Mouse (Mus musculus): ENCODE data around the gene Hivep2.

Gene Hivep2

GRCm38 (mm10) chr10:14144840-14145239 is 179.0 kb downstream of the Hivep2 start:
- DNase-seq (ENCODE audit: low spot score in 2 of 2), result no peak

GRCm38 (mm10) chr10:14164829-14165228 is 199.0 kb downstream of the Hivep2 start:
- DNase-seq (ENCODE audit: low spot score in 2 of 2), result no peak

- DNase-seq (ENCODE audit: low spot score in 2 of 2), result no peak
Measured at GRCm38 (mm10) chr10:14168197-14168844, 202.4 kb downstream of the Hivep2 start.

GRCm38 (mm10) chr10:14168869-14169566 is 203.1 kb downstream of the Hivep2 start:
- DNase-seq (ENCODE audit: low spot score in 2 of 2), result no peak

- DNase-seq (ENCODE audit: low spot score in 2 of 2), result no peak
Measured at GRCm38 (mm10) chr10:14174124-14174523, 208.2 kb downstream of the Hivep2 start.

GRCm38 (mm10) chr10:14179424-14180339 is 213.8 kb downstream of the Hivep2 start:
- DNase-seq (ENCODE audit: low spot score in 2 of 2), result no peak

- peak in 1 of 2 experiments; percentile 4 for DNase-seq (ENCODE audit: low spot score in 2 of 2)
Measured at GRCm38 (mm10) chr10:14186352-14186976, 220.6 kb downstream of the Hivep2 start.

GRCm38 (mm10) chr10:14189050-14189449 is 223.2 kb downstream of the Hivep2 start:
- no peak for DNase-seq (ENCODE audit: low spot score in 2 of 2)

GRCm38 (mm10) chr10:14191202-14191601 is 225.3 kb downstream of the Hivep2 start:
- DNase-seq (ENCODE audit: low spot score in 2 of 2), result no peak

GRCm38 (mm10) chr10:14192156-14192555 is 226.3 kb downstream of the Hivep2 start:
- DNase-seq (ENCODE audit: low spot score in 2 of 2), result no peak

GRCm38 (mm10) chr10:14193702-14194101 is 227.8 kb downstream of the Hivep2 start:
- no peak for DNase-seq (ENCODE audit: low spot score in 2 of 2)

- DNase-seq (ENCODE audit: low spot score in 2 of 2), result no peak
Measured at GRCm38 (mm10) chr10:14195778-14196650, 230.1 kb downstream of the Hivep2 start.

GRCm38 (mm10) chr10:14196785-14197184 is 230.9 kb downstream of the Hivep2 start:
- no peak for DNase-seq (ENCODE audit: low spot score in 2 of 2)

- DNase-seq (ENCODE audit: low spot score in 2 of 2), result no peak
Measured at GRCm38 (mm10) chr10:14197261-14197660, 231.4 kb downstream of the Hivep2 start.

GRCm38 (mm10) chr10:14199332-14199731 is 233.5 kb downstream of the Hivep2 start:
- DNase-seq (ENCODE audit: low spot score in 2 of 2), result no peak

GRCm38 (mm10) chr10:14200310-14200709 is 234.4 kb downstream of the Hivep2 start:
- DNase-seq (ENCODE audit: low spot score in 2 of 2), result peak in 1 of 2 experiments; percentile 8
